Mouse (Mus musculus) 3T3-L1 (cell line): ENCODE measurements at regions not wholly inside any gene's neighbourhood (a gene's known extent, or its start where the extent isn't known, plus 50 kb on each side); places are given as distances from the start of the nearest gene placed in this dataset.

Experiments used
- DNase-seq: peaks from one replicate; pipeline ENCODE4 v3.0.0-alpha.2; 2015; ENCODE audit warnings: low read depth, low spot score

- DNase-seq, result no peak
Measured at GRCm38 (mm10) chr4:7424081-7424480, 814.8 kb downstream of the Car8 start.

GRCm38 (mm10) chr4:7423204-7423603 is 815.6 kb downstream of the Car8 start:
- DNase-seq, result no peak

- DNase-seq, result no peak
Measured at GRCm38 (mm10) chr4:7422787-7423186, 816.1 kb downstream of the Car8 start.

- no peak for DNase-seq
Measured at GRCm38 (mm10) chr4:7414301-7414700, 824.5 kb downstream of the Car8 start.

GRCm38 (mm10) chr4:7392696-7393095 is 846.1 kb downstream of the Car8 start:
- no peak for DNase-seq

GRCm38 (mm10) chr4:7391596-7391995 is 847.2 kb downstream of the Car8 start:
- peak; percentile 46 for DNase-seq

- peak; percentile 12 for DNase-seq
Measured at GRCm38 (mm10) chr4:7385069-7385468, 853.8 kb downstream of the Car8 start.

GRCm38 (mm10) chr4:7379996-7380395 is 858.8 kb downstream of the Car8 start:
- DNase-seq, result peak; percentile 73

GRCm38 (mm10) chr4:7364238-7365040 is 874.4 kb downstream of the Car8 start:
- no peak for DNase-seq

- DNase-seq, result no peak
Measured at GRCm38 (mm10) chr4:7363508-7363907, 875.3 kb downstream of the Car8 start.

GRCm38 (mm10) chr4:7356202-7356601 is 882.6 kb downstream of the Car8 start:
- DNase-seq, result no peak

GRCm38 (mm10) chr4:7347317-7347716 is 891.5 kb downstream of the Car8 start:
- DNase-seq, result no peak

GRCm38 (mm10) chr4:7341159-7341558 is 897.7 kb downstream of the Car8 start:
- no peak for DNase-seq

GRCm38 (mm10) chr4:7314261-7314660 is 924.6 kb downstream of the Car8 start:
- DNase-seq, result no peak

GRCm38 (mm10) chr4:7313219-7313618 is 925.6 kb downstream of the Car8 start:
- DNase-seq, result no peak

- DNase-seq, result no peak
Measured at GRCm38 (mm10) chr4:7312160-7312559, 926.7 kb downstream of the Car8 start.

- no peak for DNase-seq
Measured at GRCm38 (mm10) chr4:7269047-7269446, 969.8 kb downstream of the Car8 start.

- DNase-seq, result no peak
Measured at GRCm38 (mm10) chr4:7256486-7256885, 982.4 kb downstream of the Car8 start.

- DNase-seq, result no peak
Measured at GRCm38 (mm10) chr4:7253616-7254015, 985.2 kb downstream of the Car8 start.

- no peak for DNase-seq
Measured at GRCm38 (mm10) chr4:7251641-7252040, 987.2 kb downstream of the Car8 start.

GRCm38 (mm10) chr4:7247816-7248215 is 991.0 kb downstream of the Car8 start:
- no peak for DNase-seq

GRCm38 (mm10) chr4:7247244-7247643 is 991.6 kb downstream of the Car8 start:
- no peak for DNase-seq

GRCm38 (mm10) chr4:7246828-7247227 is 992.0 kb downstream of the Car8 start:
- no peak for DNase-seq

GRCm38 (mm10) chr4:7245653-7246052 is 993.2 kb downstream of the Car8 start:
- no peak for DNase-seq
